Mouse (Mus musculus) E14TG2a.4 (cell line): ENCODE measurements at regions not wholly inside any gene's neighbourhood (a gene's known extent, or its start where the extent isn't known, plus 50 kb on each side); places are given as distances from the start of the nearest gene placed in this dataset.

Source experiments
- CTCF ChIP-seq: conservative IDR thresholded peaks from 2 replicates; pipeline ENCODE4 v1.5.1; 2014; ENCODE audit warnings: low read length
- POU5F1 ChIP-seq: IDR thresholded peaks from 2 replicates; pipeline ENCODE4 v1.6.1; 2014; ENCODE audit warnings: low read length, borderline replicate concordance

DNA sequence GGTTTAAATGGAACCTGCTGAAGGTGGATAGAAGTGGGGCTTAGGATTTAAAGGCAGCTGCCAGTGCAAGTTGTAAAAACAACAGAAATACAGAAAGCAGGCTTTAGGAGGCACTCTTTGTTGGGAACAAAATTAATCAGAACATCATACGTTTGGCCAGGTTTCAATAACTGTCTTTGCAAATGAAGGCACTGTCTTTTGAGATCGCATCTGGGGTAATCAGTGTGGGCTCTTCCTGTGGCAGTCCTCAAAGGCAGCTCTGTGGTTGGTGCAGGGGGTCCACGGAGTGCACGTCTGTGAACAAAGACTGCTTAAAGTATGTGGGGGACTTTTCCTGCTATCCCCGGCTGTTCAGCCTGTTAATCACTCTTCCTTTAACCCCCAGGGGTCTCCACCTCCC lies 654.5 kb downstream of the Tmem132b start:
- TF ChIP-seq CTCF (no peak), POU5F1 (no peak)
